Mouse (Mus musculus) forebrain, embryonic 10.5 days (tissue): Measurements from ENCODE around the gene Khdc4. TPM values are rescaled to one million over a fixed set of nuclear protein-coding genes. Genes with fewer than 3 reads are reported as not detected.

ENCODE experiments used
- DNase-seq: peaks from one replicate; pipeline ENCODE4 v3.0.0-alpha.2; 2017; ENCODE audit warnings: low spot score; ENCODE audit errors: extremely low spot score
- H3K27ac ChIP-seq: fragments of 300-500 bp; sonication (generic); 2 replicates; pipeline ENCODE4 v1.5.1; 2016; ENCODE audit warnings: mild to moderate bottlenecking
- H3K27me3 ChIP-seq: fragments of 300-500 bp; sonication (generic); 2 replicates; pipeline ENCODE4 v1.6.1; 2016; ENCODE audit warnings: mild to moderate bottlenecking; ENCODE audit not compliant: poor library complexity, severe bottlenecking
- H3K36me3 ChIP-seq: fragments of 300-500 bp; sonication (generic); replicated peaks from 2 replicates; pipeline ENCODE4 v1.6.1; 2016; ENCODE audit warnings: mild to moderate bottlenecking, moderate library complexity
- H3K4me1 ChIP-seq: fragments of 300-500 bp; sonication (generic); 2 replicates; pipeline ENCODE4 v1.6.1; 2016
- H3K4me3 ChIP-seq: fragments of 300-500 bp; sonication (generic); 2 replicates; pipeline ENCODE4 v1.5.1; 2016; ENCODE audit warnings: mild to moderate bottlenecking, moderate library complexity
- H3K9me3 ChIP-seq: fragments of 300-500 bp; sonication (generic); 2 replicates; pipeline ENCODE4 v1.6.1; 2016; ENCODE audit warnings: mild to moderate bottlenecking, moderate library complexity
- WGBS: fragments of 180-500 bp; shearing (Covaris S2); methylation state at CpG from one replicate; pipeline ENCODE4 v1.1.7; 2016; 5-methylcytosine and 5-hydroxymethylcytosine counted together
- polyA plus RNA-seq: library from polyadenylated mRNA; unstranded; fragments of >200 nt; fragmentation: Nextera tagmentation; extraction: Ambion mirVana; gene quantifications from 2 replicates; pipeline ENCODE4 v1.2.1, GENCODE M21; 2016

Khdc4 gene
- polyA plus RNA-seq, result 86.3 and 97.3 TPM in 2 replicates

- peaks cover 37% of the 10 kb centered on the region for H3K36me3 ChIP-seq
- 1% methylated on average over 47 of the region's 47 CpGs for WGBS
- H3K27me3 ChIP-seq, result no peaks in the 10 kb centered on the region
- H3K27ac ChIP-seq, result peak within 1 kb of the TSS; percentile 99
- H3K4me3 ChIP-seq, result peak within 1 kb of the TSS; percentile 90
- no peaks in the 10 kb centered on the region for H3K9me3 ChIP-seq
- peaks cover 21% of the 10 kb centered on the region for H3K4me1 ChIP-seq
- peak; percentile 97 for DNase-seq
Measured at GRCm38 (mm10) chr3:88684980-88685941, at the start of gene Khdc4. Gene Khdc4, plus strand, starts transcription at chr3:88685803.

GRCm38 (mm10) chr3:88636555-88636986 is 49.0 kb upstream of the Khdc4 start:
- Histone ChIP-seq H3K4me3 (no peak overlapping the region), H3K27ac (no peak overlapping the region), H3K27me3 (no peaks in the 10 kb centered on the region), H3K4me1 (no peaks in the 10 kb centered on the region), H3K36me3 (peaks cover 99% of the 10 kb centered on the region), H3K9me3 (no peaks in the 10 kb centered on the region)
- no peak for DNase-seq
- WGBS, result 95% methylated on average over 8 of the region's 8 CpGs

- Histone ChIP-seq H3K4me1 (no peaks in the 10 kb centered on the region), H3K4me3 (no peak overlapping the region), H3K27ac (no peak overlapping the region), H3K9me3 (no peaks in the 10 kb centered on the region), H3K27me3 (no peaks in the 10 kb centered on the region), H3K36me3 (peaks cover 99% of the 10 kb centered on the region)
- WGBS, result 95% methylated on average over 5 of the region's 5 CpGs
- no peak for DNase-seq
Measured at GRCm38 (mm10) chr3:88637134-88637533, 48.5 kb upstream of the Khdc4 start.

- no peaks in the 10 kb centered on the region for H3K27me3 ChIP-seq
- WGBS, result 95% methylated on average over 12 of the region's 12 CpGs
- DNase-seq, result no peak
- H3K4me1 ChIP-seq, result no peaks in the 10 kb centered on the region
- no peak overlapping the region for H3K27ac ChIP-seq
- no peak overlapping the region for H3K4me3 ChIP-seq
- no peaks in the 10 kb centered on the region for H3K9me3 ChIP-seq
- peaks cover 99% of the 10 kb centered on the region for H3K36me3 ChIP-seq
Measured at GRCm38 (mm10) chr3:88639239-88639638, 46.4 kb upstream of the Khdc4 start.

- WGBS, result 75% methylated on average over 1 of the region's 1 CpGs
- H3K4me1 ChIP-seq, result no peaks in the 10 kb centered on the region
- H3K27ac ChIP-seq, result no peak overlapping the region
- H3K4me3 ChIP-seq, result no peak overlapping the region
- DNase-seq, result peak; percentile 49
- no peaks in the 10 kb centered on the region for H3K9me3 ChIP-seq
- H3K27me3 ChIP-seq, result no peaks in the 10 kb centered on the region
- peaks cover 99% of the 10 kb centered on the region for H3K36me3 ChIP-seq
Measured at GRCm38 (mm10) chr3:88640676-88641075, 44.9 kb upstream of the Khdc4 start.

- Histone ChIP-seq H3K27me3 (no peaks in the 10 kb centered on the region), H3K36me3 (peaks cover 99% of the 10 kb centered on the region), H3K4me3 (no peak overlapping the region), H3K4me1 (no peaks in the 10 kb centered on the region), H3K9me3 (no peaks in the 10 kb centered on the region), H3K27ac (no peak overlapping the region)
- 89% methylated on average over 5 of the region's 5 CpGs for WGBS
- no peak for DNase-seq
Measured at GRCm38 (mm10) chr3:88643078-88643477, 42.5 kb upstream of the Khdc4 start.

GRCm38 (mm10) chr3:88645937-88646336 is 39.7 kb upstream of the Khdc4 start:
- Histone ChIP-seq H3K27ac (no peak overlapping the region), H3K27me3 (no peaks in the 10 kb centered on the region), H3K9me3 (no peaks in the 10 kb centered on the region), H3K4me1 (peaks cover under 1% of the 10 kb centered on the region), H3K4me3 (no peak overlapping the region), H3K36me3 (peaks cover 96% of the 10 kb centered on the region)
- no peak for DNase-seq
- WGBS, result 96% methylated on average over 12 of the region's 12 CpGs

- DNase-seq, result no peak
- Histone ChIP-seq H3K27ac (no peak overlapping the region), H3K4me1 (peaks cover 5% of the 10 kb centered on the region), H3K4me3 (no peak overlapping the region), H3K27me3 (no peaks in the 10 kb centered on the region), H3K9me3 (no peaks in the 10 kb centered on the region), H3K36me3 (peaks cover 90% of the 10 kb centered on the region)
- WGBS, result 87% methylated on average over 6 of the region's 6 CpGs
Measured at GRCm38 (mm10) chr3:88646426-88646995, 39.1 kb upstream of the Khdc4 start.

- no peak overlapping the region for H3K4me3 ChIP-seq
- peaks cover 5% of the 10 kb centered on the region for H3K4me1 ChIP-seq
- peaks cover 84% of the 10 kb centered on the region for H3K36me3 ChIP-seq
- no peaks in the 10 kb centered on the region for H3K27me3 ChIP-seq
- WGBS, result 80% methylated on average over 3 of the region's 3 CpGs
- H3K9me3 ChIP-seq, result no peaks in the 10 kb centered on the region
- no peak for DNase-seq
- no peak overlapping the region for H3K27ac ChIP-seq
Measured at GRCm38 (mm10) chr3:88647076-88647475, 38.5 kb upstream of the Khdc4 start.

- Histone ChIP-seq H3K4me3 (no peak overlapping the region), H3K27me3 (no peaks in the 10 kb centered on the region), H3K36me3 (peaks cover 76% of the 10 kb centered on the region), H3K9me3 (no peaks in the 10 kb centered on the region), H3K27ac (no peak overlapping the region), H3K4me1 (peaks cover 5% of the 10 kb centered on the region)
- no peak for DNase-seq
- 94% methylated on average over 14 of the region's 14 CpGs for WGBS
Measured at GRCm38 (mm10) chr3:88647779-88648413, 37.7 kb upstream of the Khdc4 start.

GRCm38 (mm10) chr3:88648452-88649168 is 37.0 kb upstream of the Khdc4 start:
- Histone ChIP-seq H3K9me3 (no peaks in the 10 kb centered on the region), H3K4me3 (no peak overlapping the region), H3K36me3 (peaks cover 69% of the 10 kb centered on the region), H3K4me1 (peaks cover 5% of the 10 kb centered on the region), H3K27ac (no peak overlapping the region), H3K27me3 (no peaks in the 10 kb centered on the region)
- WGBS, result 91% methylated on average over 12 of the region's 12 CpGs
- DNase-seq, result no peak

- DNase-seq, result no peak
- H3K36me3 ChIP-seq, result peaks cover 63% of the 10 kb centered on the region
- no peaks in the 10 kb centered on the region for H3K27me3 ChIP-seq
- no peaks in the 10 kb centered on the region for H3K9me3 ChIP-seq
- H3K4me1 ChIP-seq, result peaks cover 5% of the 10 kb centered on the region
- H3K4me3 ChIP-seq, result no peak overlapping the region
- whole genome bisulfite sequencing, result 83% methylated on average over 10 of the region's 10 CpGs
- H3K27ac ChIP-seq, result no peak overlapping the region
Measured at GRCm38 (mm10) chr3:88649186-88649585, 36.4 kb upstream of the Khdc4 start.
